Mouse (Mus musculus) neural tube, embryonic 12.5 days (tissue): Measurements from ENCODE around the gene Dnah8. TPM values are rescaled to one million over a fixed set of nuclear protein-coding genes. Genes with fewer than 3 reads are reported as not detected.
A peak's percentile ranks its signal among the peaks of the same experiment; 100 is the strongest.

Experiments used
- ATAC-seq: fragments of 200-750 bp; cut with Nextera tagmentation; 2 replicates; pipeline ENCODE4 v1.8.0; 2017; ENCODE audit warnings: low read depth, mild to moderate bottlenecking, moderate TSS enrichment, moderate library complexity; ENCODE audit not compliant: low FRiP score
- H3K27ac ChIP-seq: fragments of 300-500 bp; sonication (generic); 2 replicates; pipeline ENCODE4 v1.5.1; 2016
- H3K27me3 ChIP-seq: fragments of 300-500 bp; sonication (generic); replicated peaks from 2 replicates; pipeline ENCODE4 v1.6.1; 2016; ENCODE audit warnings: mild to moderate bottlenecking
- H3K36me3 ChIP-seq: fragments of 300-500 bp; sonication (generic); 2 replicates; pipeline ENCODE4 v1.6.1; 2016; ENCODE audit warnings: mild to moderate bottlenecking
- H3K4me1 ChIP-seq: fragments of 300-500 bp; sonication (generic); 2 replicates; pipeline ENCODE4 v1.6.1; 2016
- H3K4me2 ChIP-seq: fragments of 300-500 bp; sonication (generic); replicated peaks from 2 replicates; pipeline ENCODE4 v1.6.1; 2016; ENCODE audit warnings: mild to moderate bottlenecking
- H3K4me3 ChIP-seq: fragments of 300-500 bp; sonication (generic); 2 replicates; pipeline ENCODE4 v1.5.1; 2016
- H3K9ac ChIP-seq: fragments of 300-500 bp; sonication (generic); 2 replicates; pipeline ENCODE4 v1.6.1; 2016; ENCODE audit warnings: mild to moderate bottlenecking
- H3K9me3 ChIP-seq: fragments of 300-500 bp; sonication (generic); 2 replicates; pipeline ENCODE4 v1.6.1; 2016; ENCODE audit warnings: mild to moderate bottlenecking
- WGBS: fragments of 180-500 bp; shearing (Covaris S2); methylation state at CpG from one replicate; pipeline ENCODE4 v1.1.7; 2016; 5-methylcytosine and 5-hydroxymethylcytosine counted together
- polyA plus RNA-seq: library from polyadenylated mRNA; unstranded; fragments of >200 nt; fragmentation: Nextera tagmentation; extraction: Ambion mirVana; gene quantifications from 2 replicates; pipeline ENCODE4 v1.2.1, GENCODE M21; 2016

The Dnah8 gene
- polyA plus RNA-seq, 1 experiment from 2014 or later: 0.84 TPM

- Histone ChIP-seq H3K27me3 (no peaks in the 10 kb centered on the region), H3K9ac (no peak overlapping the region), H3K4me3 (no peak overlapping the region), H3K36me3 (no peaks in the 10 kb centered on the region), H3K4me2 (no peak overlapping the region), H3K27ac (no peak overlapping the region), H3K9me3 (0 out of 2 replicates have a peak, but pooled peaks cover 4% of the 10 kb centered on the region), H3K4me1 (peaks cover 6% of the 10 kb centered on the region)
- 86% methylated on average over 3 of the region's 3 CpGs for WGBS
- ATAC-seq: no peak
Observed at GRCm38 (mm10) chr17:30880391-30880790, 256.2 kb downstream of the Dnah8 start.

GRCm38 (mm10) chr17:30881001-30881400 lies 256.8 kb downstream of the Dnah8 start:
- Histone ChIP-seq H3K4me3 (no peak overlapping the region), H3K36me3 (no peaks in the 10 kb centered on the region), H3K27ac (no peak overlapping the region), H3K4me2 (no peak overlapping the region), H3K9me3 (0 out of 2 replicates have a peak, but pooled peaks cover 4% of the 10 kb centered on the region), H3K9ac (no peak overlapping the region), H3K4me1 (peaks cover 6% of the 10 kb centered on the region), H3K27me3 (no peaks in the 10 kb centered on the region)
- 69% methylated on average over 2 of the region's 2 CpGs for WGBS
- ATAC-seq: no peak

- Histone ChIP-seq H3K4me1 (peaks cover 6% of the 10 kb centered on the region), H3K27me3 (no peaks in the 10 kb centered on the region), H3K4me3 (no peak overlapping the region), H3K4me2 (peak overlapping the region; percentile 42), H3K9me3 (no peaks in the 10 kb centered on the region), H3K36me3 (no peaks in the 10 kb centered on the region), H3K9ac (no peak overlapping the region), H3K27ac (no peak overlapping the region)
- 5% methylated on average over 6 of the region's 6 CpGs for WGBS
- no peak for ATAC-seq
Observed at GRCm38 (mm10) chr17:30882206-30882605, 258.1 kb downstream of the Dnah8 start.

- H3K4me2 ChIP-seq: no peak overlapping the region
- no peak overlapping the region for H3K4me3 ChIP-seq
- no peaks in the 10 kb centered on the region for H3K27me3 ChIP-seq
- H3K36me3 ChIP-seq: no peaks in the 10 kb centered on the region
- peaks cover 6% of the 10 kb centered on the region for H3K4me1 ChIP-seq
- H3K9ac ChIP-seq: no peak overlapping the region
- 80% methylated on average over 8 of the region's 8 CpGs for WGBS
- no peaks in the 10 kb centered on the region for H3K9me3 ChIP-seq
- no peak overlapping the region for H3K27ac ChIP-seq
- no peak for ATAC-seq
Observed at GRCm38 (mm10) chr17:30883534-30883933, 259.4 kb downstream of the Dnah8 start.

- H3K9ac ChIP-seq: no peak overlapping the region
- no peak overlapping the region for H3K4me2 ChIP-seq
- no peaks in the 10 kb centered on the region for H3K36me3 ChIP-seq
- ATAC-seq: 0 out of 2 replicates have a peak, but pooled peaks have one; percentile 21
- H3K27me3 ChIP-seq: no peaks in the 10 kb centered on the region
- 5% methylated on average over 1 of the region's 1 CpGs for WGBS
- peaks cover 9% of the 10 kb centered on the region for H3K4me1 ChIP-seq
- H3K9me3 ChIP-seq: no peaks in the 10 kb centered on the region
- H3K27ac ChIP-seq: no peak overlapping the region
- H3K4me3 ChIP-seq: no peak overlapping the region
Observed at GRCm38 (mm10) chr17:30892086-30892485, 267.9 kb downstream of the Dnah8 start.

- H3K4me2 ChIP-seq: no peak overlapping the region
- H3K4me3 ChIP-seq: no peak overlapping the region
- no peak for ATAC-seq
- no peaks in the 10 kb centered on the region for H3K27me3 ChIP-seq
- no peaks in the 10 kb centered on the region for H3K36me3 ChIP-seq
- H3K27ac ChIP-seq: no peak overlapping the region
- WGBS: 42% methylated on average over 2 of the region's 2 CpGs
- H3K9ac ChIP-seq: no peak overlapping the region
- H3K4me1 ChIP-seq: peaks cover 9% of the 10 kb centered on the region
- no peaks in the 10 kb centered on the region for H3K9me3 ChIP-seq
Observed at GRCm38 (mm10) chr17:30892730-30893129, 268.6 kb downstream of the Dnah8 start.

GRCm38 (mm10) chr17:30897075-30897474 lies 272.9 kb downstream of the Dnah8 start:
- peaks cover 24% of the 10 kb centered on the region for H3K27me3 ChIP-seq
- no peak overlapping the region for H3K4me3 ChIP-seq
- no peak overlapping the region for H3K4me2 ChIP-seq
- no peaks in the 10 kb centered on the region for H3K9me3 ChIP-seq
- H3K36me3 ChIP-seq: no peaks in the 10 kb centered on the region
- H3K9ac ChIP-seq: no peak overlapping the region
- WGBS: 33% methylated on average over 2 of the region's 2 CpGs
- ATAC-seq: no peak
- H3K27ac ChIP-seq: no peak overlapping the region
- peaks cover 11% of the 10 kb centered on the region for H3K4me1 ChIP-seq

- Histone ChIP-seq H3K4me3 (peak within 1 kb of the TSS; percentile 45), H3K9ac (peak within 1 kb of the TSS; percentile 48), H3K27ac (no peak within 1 kb of the TSS), H3K27me3 (peaks cover 34% of the 10 kb centered on the region), H3K4me2 (peak within 1 kb of the TSS; percentile 93), H3K4me1 (peaks cover 12% of the 10 kb centered on the region), H3K9me3 (no peaks in the 10 kb centered on the region), H3K36me3 (no peaks in the 10 kb centered on the region)
- 2% methylated on average over 37 of the region's 37 CpGs for WGBS
- ATAC-seq: no peak
Observed at GRCm38 (mm10) chr17:30901627-30902026, 277.5 kb downstream of the Dnah8 start, which contains the start of gene Glp1r. Glp1r (plus strand) TSS chr17:30901817.

- no peak for ATAC-seq
- H3K4me1 ChIP-seq: peaks cover 12% of the 10 kb centered on the region
- no peak overlapping the region for H3K27ac ChIP-seq
- no peak overlapping the region for H3K4me3 ChIP-seq
- no peak overlapping the region for H3K4me2 ChIP-seq
- H3K27me3 ChIP-seq: peaks cover 34% of the 10 kb centered on the region
- H3K36me3 ChIP-seq: no peaks in the 10 kb centered on the region
- 87% methylated on average over 2 of the region's 2 CpGs for WGBS
- H3K9me3 ChIP-seq: no peaks in the 10 kb centered on the region
- no peak overlapping the region for H3K9ac ChIP-seq
Observed at GRCm38 (mm10) chr17:30904096-30904495, 279.9 kb downstream of the Dnah8 start.

- no peak for ATAC-seq
- peaks cover 5% of the 10 kb centered on the region for H3K27me3 ChIP-seq
Observed at GRCm38 (mm10) chr17:30907577-30907976, 283.4 kb downstream of the Dnah8 start.

GRCm38 (mm10) chr17:30910866-30911731 lies 286.9 kb downstream of the Dnah8 start:
- Histone ChIP-seq H3K4me2 (peak overlapping the region; percentile 40), H3K4me1 (peaks cover 7% of the 10 kb centered on the region; the same call in 1 of the 2 replicates), H3K36me3 (no peaks in the 10 kb centered on the region), H3K4me3 (no peak overlapping the region), H3K27me3 (no peaks in the 10 kb centered on the region; the same call in 1 of the 2 replicates), H3K9ac (no peak overlapping the region), H3K27ac (no peak overlapping the region), H3K9me3 (no peaks in the 10 kb centered on the region)
- WGBS: 50% methylated on average over 27 of the region's 27 CpGs
- ATAC-seq: peak; percentile 74

More at GRCm38 (mm10) chr17:30907577-30907976, 283.4 kb downstream of the Dnah8 start:
- Histone ChIP-seq H3K9ac (no peak overlapping the region), H3K4me2 (no peak overlapping the region), H3K4me1 (peaks cover 7% of the 10 kb centered on the region; the same call in 1 of the 2 replicates), H3K9me3 (no peaks in the 10 kb centered on the region), H3K36me3 (no peaks in the 10 kb centered on the region), H3K27ac (no peak overlapping the region), H3K4me3 (no peak overlapping the region)
- 65% methylated on average over 4 of the region's 4 CpGs for WGBS

- ATAC-seq: peak; percentile 29; the same call in 1 of the 2 replicates
- Histone ChIP-seq H3K9me3 (no peaks in the 10 kb centered on the region), H3K27ac (no peak overlapping the region), H3K9ac (no peak overlapping the region), H3K4me3 (no peak overlapping the region), H3K27me3 (no peaks in the 10 kb centered on the region; the same call in 1 of the 2 replicates), H3K4me1 (peaks cover 7% of the 10 kb centered on the region; the same call in 1 of the 2 replicates), H3K4me2 (peak overlapping the region; percentile 40), H3K36me3 (no peaks in the 10 kb centered on the region)
- 16% methylated on average over 8 of the region's 8 CpGs for WGBS
Observed at GRCm38 (mm10) chr17:30911732-30912088, 287.6 kb downstream of the Dnah8 start.
